Mouse (Mus musculus): ENCODE results near the gene Ablim2. TPM values are rescaled to one million over a fixed set of nuclear protein-coding genes. Genes with fewer than 3 reads are reported as not detected.

Ablim2 gene
- polyA plus RNA-seq, 2 experiments: 1.8 to 3.8 TPM

DNA sequence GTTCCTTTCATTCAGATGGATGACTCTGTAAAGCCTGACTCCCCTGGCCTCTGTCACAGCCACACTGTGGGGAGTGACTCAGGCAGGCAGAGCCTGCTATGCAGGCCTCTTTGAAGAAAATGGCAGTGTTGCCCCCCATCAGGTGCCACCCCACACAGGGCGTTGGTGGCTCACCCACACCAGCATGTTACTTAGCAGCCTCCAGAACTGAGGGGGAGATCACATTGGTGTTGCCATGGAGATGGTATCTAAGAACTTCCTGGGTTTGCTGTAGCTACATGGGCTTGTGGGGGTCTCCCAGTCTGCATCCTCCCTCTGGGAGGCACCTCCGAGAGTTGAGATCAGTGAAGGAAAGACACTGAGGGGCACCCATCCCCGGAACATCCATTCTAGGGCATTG, 52.8 kb downstream of the Ablim2 start:
- DNase-seq (ENCODE audit: low spot score) (no peak), ATAC-seq (ENCODE audit: low FRiP score, low read depth) (no peak)
- Histone ChIP-seq H3K9ac (ENCODE audit: low read depth, low read length, severe bottlenecking) (no peak overlapping the region), H3K4me1 (ENCODE audit: control insufficient read depth, insufficient read depth, low read length) (0 out of 2 replicates have a peak, but pooled peaks cover 3% of the 10 kb centered on the region), H3K4me2 (replicated peaks; ENCODE audit: low read depth, low read length, severe bottlenecking) (no peak overlapping the region), H3K27me3 (ENCODE audit: control insufficient read depth, insufficient read depth, low read length) (no peaks in the 10 kb centered on the region), H3K9me3 (ENCODE audit: control insufficient read depth, low read length) (no peaks in the 10 kb centered on the region), H3K36me3 (ENCODE audit: control insufficient read depth, insufficient read depth, low read length) (no peaks in the 10 kb centered on the region), H3K27ac (replicated peaks; ENCODE audit: low read depth, low read length) (no peak overlapping the region), H3K4me3 (replicated peaks; ENCODE audit: low read length) (no peak overlapping the region)
- TF ChIP-seq POLR2A (IDR thresholded peaks at IDR 0.05; ENCODE audit: borderline replicate concordance, extremely low read depth, insufficient read depth, insufficient read length): no peak
- WGBS: 56% methylated on average over 3 of the region's 3 CpGs

DNA sequence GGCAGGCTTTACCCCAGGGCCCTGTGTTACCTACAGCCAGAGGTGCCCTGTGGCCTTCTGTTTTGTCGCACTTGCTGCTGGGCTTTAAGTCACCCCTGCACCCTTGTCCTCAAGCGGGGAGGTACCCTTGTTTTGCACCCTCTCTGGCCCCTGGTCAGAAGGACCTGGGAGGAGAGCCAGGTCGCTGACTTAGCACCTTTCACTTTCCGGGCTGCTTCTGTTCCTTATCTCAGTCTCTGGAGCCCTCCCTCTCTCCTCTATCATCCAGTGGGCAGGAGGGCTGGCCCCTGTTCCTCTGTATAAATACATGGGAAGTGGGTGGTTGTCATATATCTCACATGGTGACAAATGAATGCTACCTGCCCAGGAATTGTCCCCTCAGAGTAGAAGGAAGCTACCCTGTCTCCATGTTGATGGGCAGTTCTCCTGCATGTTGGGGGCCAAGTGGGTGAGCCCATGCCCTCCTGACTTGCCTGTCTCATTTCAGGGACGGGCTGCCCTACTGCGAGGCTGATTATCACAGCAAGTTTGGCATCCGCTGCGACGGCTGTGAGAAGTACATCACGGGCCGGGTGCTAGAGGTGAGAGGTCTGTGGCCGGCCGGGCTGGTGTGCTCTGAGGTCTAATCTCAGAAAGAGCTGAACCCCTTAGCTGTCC, 54.1 kb downstream of the Ablim2 start:
- Histone ChIP-seq H3K27ac (replicated peaks; ENCODE audit: low read depth, low read length) (no peak overlapping the region), H3K9ac (ENCODE audit: low read depth, low read length, severe bottlenecking) (no peak overlapping the region), H3K4me3 (replicated peaks; ENCODE audit: low read length) (no peak overlapping the region), H3K27me3 (ENCODE audit: control insufficient read depth, insufficient read depth, low read length) (no peaks in the 10 kb centered on the region), H3K36me3 (ENCODE audit: control insufficient read depth, insufficient read depth, low read length) (no peaks in the 10 kb centered on the region), H3K9me3 (ENCODE audit: control insufficient read depth, low read length) (no peaks in the 10 kb centered on the region), H3K4me2 (replicated peaks; ENCODE audit: low read depth, low read length, severe bottlenecking) (no peak overlapping the region), H3K4me1 (ENCODE audit: control insufficient read depth, insufficient read depth, low read length) (0 out of 2 replicates have a peak, but pooled peaks cover 3% of the 10 kb centered on the region)
- no peak for DNase-seq (ENCODE audit: low spot score)
- ATAC-seq (ENCODE audit: low FRiP score, low read depth): no peak
- 78% methylated on average over 13 of the region's 13 CpGs for WGBS
- TF ChIP-seq POLR2A (IDR thresholded peaks at IDR 0.05; ENCODE audit: borderline replicate concordance, extremely low read depth, insufficient read depth, insufficient read length): no peak

DNA sequence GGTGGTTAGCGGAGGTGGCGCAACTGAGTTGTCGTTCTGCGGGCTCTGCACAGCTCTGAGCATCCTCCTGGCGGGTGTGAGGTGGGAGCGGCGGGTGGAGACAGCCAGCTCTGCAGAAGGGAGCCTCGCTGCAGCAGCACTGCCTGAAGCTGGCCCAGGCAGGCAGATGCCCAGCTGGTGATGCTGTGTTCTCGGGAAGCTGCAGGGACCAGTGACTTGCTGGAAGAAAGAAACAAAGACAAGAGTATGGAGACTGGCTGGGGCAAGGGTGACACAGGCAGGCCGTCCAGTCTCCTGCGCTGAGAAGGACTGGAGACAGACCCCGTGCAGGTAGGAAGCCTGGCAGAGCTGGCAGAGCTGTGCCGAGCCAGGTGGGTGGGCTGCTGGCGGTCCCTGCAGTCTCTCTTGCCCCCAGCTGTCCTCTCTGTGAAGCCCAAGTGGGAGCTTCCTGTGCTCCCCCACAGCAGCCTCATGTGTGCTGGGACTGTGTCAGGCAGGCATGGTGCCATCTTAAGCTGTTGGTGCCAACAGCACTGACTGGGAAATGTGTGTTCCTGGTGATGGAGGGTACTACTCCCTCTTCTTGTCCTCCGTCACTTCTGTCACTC, 56.8 kb downstream of the Ablim2 start:
- Histone ChIP-seq H3K27ac (replicated peaks; ENCODE audit: low read depth, low read length) (no peak overlapping the region), H3K36me3 (ENCODE audit: control insufficient read depth, insufficient read depth, low read length) (no peaks in the 10 kb centered on the region), H3K9ac (ENCODE audit: low read depth, low read length, severe bottlenecking) (no peak overlapping the region), H3K4me3 (replicated peaks; ENCODE audit: low read length) (no peak overlapping the region), H3K27me3 (ENCODE audit: control insufficient read depth, insufficient read depth, low read length) (no peaks in the 10 kb centered on the region), H3K4me2 (replicated peaks; ENCODE audit: low read depth, low read length, severe bottlenecking) (no peak overlapping the region), H3K9me3 (ENCODE audit: control insufficient read depth, low read length) (no peaks in the 10 kb centered on the region), H3K4me1 (ENCODE audit: control insufficient read depth, insufficient read depth, low read length) (0 out of 2 replicates have a peak, but pooled peaks cover 3% of the 10 kb centered on the region)
- TF ChIP-seq POLR2A (IDR thresholded peaks at IDR 0.05; ENCODE audit: borderline replicate concordance, extremely low read depth, insufficient read depth, insufficient read length): no peak
- ATAC-seq (ENCODE audit: low FRiP score, low read depth): no peak
- DNase-seq (ENCODE audit: low spot score): no peak
- 64% methylated on average over 15 of the region's 15 CpGs for WGBS

DNA sequence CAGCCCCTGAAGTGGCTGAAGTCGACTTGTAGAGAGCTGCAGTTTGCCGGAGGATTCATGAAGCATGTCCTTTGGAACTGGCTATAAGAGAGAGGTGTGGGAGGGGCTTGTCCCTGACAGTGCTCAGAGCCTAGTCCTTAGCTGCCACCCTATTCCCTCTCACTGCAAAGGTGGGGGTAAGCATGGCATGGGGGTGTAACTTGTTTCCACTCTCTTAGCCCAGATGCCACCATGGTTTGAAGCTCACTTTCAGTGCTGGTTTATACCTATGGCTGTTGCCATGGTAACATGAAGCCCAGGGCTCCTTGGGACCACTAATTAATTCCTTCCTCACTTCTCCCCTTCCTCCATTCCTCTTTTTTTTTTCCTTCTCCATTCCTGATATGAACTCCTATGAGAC, 57.4 kb downstream of the Ablim2 start:
- H3K4me3 ChIP-seq (replicated peaks; ENCODE audit: low read length): no peak overlapping the region
- DNase-seq (ENCODE audit: low spot score): no peak
- whole genome bisulfite sequencing: 29% methylated on average over 2 of the region's 2 CpGs

DNA sequence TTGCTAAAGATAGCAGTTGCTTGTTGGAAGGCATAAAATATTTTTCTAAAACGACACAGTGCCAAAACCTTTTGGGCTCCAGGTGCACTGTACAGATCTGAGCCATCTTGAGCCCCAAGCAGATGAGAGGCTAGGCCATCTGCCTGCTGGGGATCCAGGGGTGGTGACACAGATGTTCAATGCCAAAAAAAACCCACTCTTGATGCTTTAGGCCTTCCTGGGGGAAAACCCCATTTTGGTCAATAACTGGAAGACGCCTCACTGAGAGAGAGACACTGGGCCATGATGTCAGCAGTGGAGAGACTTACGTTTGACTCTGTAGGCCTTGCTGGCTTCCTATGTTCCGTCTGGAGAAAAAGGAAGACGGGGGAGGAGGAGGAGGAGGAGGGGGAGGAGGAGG, 59.6 kb downstream of the Ablim2 start:
- Histone ChIP-seq H3K9me3 (ENCODE audit: control insufficient read depth, low read length) (no peaks in the 10 kb centered on the region), H3K27ac (replicated peaks; ENCODE audit: low read depth, low read length) (no peak overlapping the region), H3K36me3 (ENCODE audit: control insufficient read depth, insufficient read depth, low read length) (no peaks in the 10 kb centered on the region), H3K4me3 (replicated peaks; ENCODE audit: low read length) (no peak overlapping the region), H3K4me2 (replicated peaks; ENCODE audit: low read depth, low read length, severe bottlenecking) (no peak overlapping the region), H3K4me1 (ENCODE audit: control insufficient read depth, insufficient read depth, low read length) (0 out of 2 replicates have a peak, but pooled peaks cover 3% of the 10 kb centered on the region), H3K9ac (ENCODE audit: low read depth, low read length, severe bottlenecking) (no peak overlapping the region), H3K27me3 (ENCODE audit: control insufficient read depth, insufficient read depth, low read length) (no peaks in the 10 kb centered on the region)
- WGBS: 84% methylated on average over 3 of the region's 5 CpGs
- TF ChIP-seq POLR2A (IDR thresholded peaks at IDR 0.05; ENCODE audit: borderline replicate concordance, extremely low read depth, insufficient read depth, insufficient read length): no peak
- ATAC-seq (ENCODE audit: low FRiP score, low read depth): no peak
- DNase-seq (ENCODE audit: low spot score): no peak

More for the DNA sequence above, 57.4 kb downstream of the Ablim2 start:
- Histone ChIP-seq H3K9ac (ENCODE audit: low read depth, low read length, severe bottlenecking) (no peak overlapping the region), H3K36me3 (ENCODE audit: control insufficient read depth, insufficient read depth, low read length) (no peaks in the 10 kb centered on the region), H3K4me1 (ENCODE audit: control insufficient read depth, insufficient read depth, low read length) (0 out of 2 replicates have a peak, but pooled peaks cover 3% of the 10 kb centered on the region), H3K27ac (replicated peaks; ENCODE audit: low read depth, low read length) (no peak overlapping the region), H3K9me3 (ENCODE audit: control insufficient read depth, low read length) (no peaks in the 10 kb centered on the region), H3K4me2 (replicated peaks; ENCODE audit: low read depth, low read length, severe bottlenecking) (no peak overlapping the region), H3K27me3 (ENCODE audit: control insufficient read depth, insufficient read depth, low read length) (no peaks in the 10 kb centered on the region)
- ATAC-seq (ENCODE audit: low FRiP score, low read depth): no peak
- TF ChIP-seq POLR2A (IDR thresholded peaks at IDR 0.05; ENCODE audit: borderline replicate concordance, extremely low read depth, insufficient read depth, insufficient read length): no peak
